Mouse (Mus musculus) retina, postnatal 1 day (tissue): Measurements from ENCODE around the gene Esr1.
A peak's percentile ranks its signal among the peaks of the same experiment; 100 is the strongest.

Experiments
- DNase-seq: peaks from one replicate; pipeline ENCODE4 v3.0.0-alpha.2; 2012

Esr1 gene

GRCm38 (mm10) chr10:5012004-5012403 is 400.6 kb downstream of the Esr1 start:
- DNase-seq = no peak

- DNase-seq = no peak
These were observed 403.6 kb downstream of the Esr1 start for GRCm38 (mm10) chr10:5014976-5015375.

- DNase-seq = no peak
These were observed 405.8 kb downstream of the Esr1 start for GRCm38 (mm10) chr10:5017148-5017547.

GRCm38 (mm10) chr10:5025906-5026305 is 414.5 kb downstream of the Esr1 start:
- no peak for DNase-seq

- no peak for DNase-seq
These were observed 415.8 kb downstream of the Esr1 start for GRCm38 (mm10) chr10:5027208-5027607.

GRCm38 (mm10) chr10:5028301-5028700 is 416.9 kb downstream of the Esr1 start:
- no peak for DNase-seq

GRCm38 (mm10) chr10:5029161-5029560 is 417.8 kb downstream of the Esr1 start:
- no peak for DNase-seq

- DNase-seq = no peak
These were observed 418.5 kb downstream of the Esr1 start for GRCm38 (mm10) chr10:5029883-5030282.

- no peak for DNase-seq
These were observed 421.0 kb downstream of the Esr1 start for GRCm38 (mm10) chr10:5032192-5033048.

- DNase-seq = no peak
These were observed 429.9 kb downstream of the Esr1 start for GRCm38 (mm10) chr10:5041254-5041653.

GRCm38 (mm10) chr10:5044481-5044880 is 433.1 kb downstream of the Esr1 start:
- DNase-seq = no peak

- peak; percentile 44 for DNase-seq
These were observed 433.8 kb downstream of the Esr1 start for GRCm38 (mm10) chr10:5045213-5045612.

- no peak for DNase-seq
These were observed 434.3 kb downstream of the Esr1 start for GRCm38 (mm10) chr10:5045671-5046070.
